Mouse (Mus musculus): ENCODE measurements around the gene Msi2.

Msi2 gene

DNA sequence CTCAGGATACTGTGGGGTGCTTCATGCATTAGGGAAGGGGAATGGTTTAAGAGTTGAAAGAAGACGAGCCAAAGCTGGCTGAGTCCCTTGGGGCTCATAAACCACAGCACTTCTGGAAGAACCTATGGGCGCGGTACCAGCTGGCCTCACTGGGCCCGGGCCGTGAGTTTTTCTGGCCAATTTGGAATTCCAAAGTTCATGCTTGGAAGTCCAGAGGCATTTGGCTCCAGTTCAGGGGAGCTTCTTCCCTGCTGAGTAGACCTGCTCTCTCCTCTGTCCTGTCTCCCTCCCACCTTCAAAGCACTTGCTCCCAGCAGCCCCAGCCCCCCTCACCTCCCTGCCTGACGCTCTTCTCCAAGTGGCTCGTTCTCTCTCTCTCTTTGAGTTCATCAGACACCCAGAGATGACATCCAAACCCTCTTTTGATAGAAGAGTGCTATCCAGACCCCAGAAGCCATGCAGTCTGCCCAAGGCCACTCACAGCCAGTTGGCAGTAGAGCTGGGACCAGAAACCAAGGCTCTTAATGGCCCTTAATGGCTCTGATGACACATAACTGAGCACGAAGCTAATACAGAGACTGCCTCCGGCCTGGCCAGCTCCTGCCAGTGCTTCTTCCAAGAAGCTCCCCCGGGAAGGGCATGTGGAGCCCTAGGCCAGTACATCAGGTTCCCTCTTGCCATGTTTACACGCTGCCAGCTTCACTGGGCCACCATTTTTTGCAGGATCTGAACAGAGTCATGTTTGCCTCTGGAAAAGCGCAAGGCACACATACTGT, 204.0 kb downstream of the Msi2 start:
- DNase-seq (ENCODE audit: low spot score), result no peak

DNA sequence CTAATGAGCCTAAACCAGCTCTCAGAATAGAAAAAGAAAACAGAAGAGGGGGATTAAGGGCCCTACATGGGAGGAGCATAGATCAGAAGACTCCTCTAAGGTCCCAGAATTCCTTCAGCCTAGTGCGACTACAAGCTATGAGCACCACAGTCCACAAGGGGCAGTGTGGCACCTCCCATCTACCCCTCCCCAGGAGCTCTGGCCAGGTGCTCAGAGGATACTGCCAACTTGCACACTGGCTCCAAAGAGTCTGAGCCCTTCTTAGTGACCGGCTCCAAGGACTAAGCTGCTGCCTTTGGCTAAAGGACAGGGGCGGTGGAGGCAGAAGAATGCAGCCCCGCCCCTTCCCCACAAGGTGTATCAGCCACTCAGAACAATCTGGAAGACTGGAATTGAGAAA, 205.7 kb downstream of the Msi2 start:
- DNase-seq (ENCODE audit: low spot score), result no peak

DNA sequence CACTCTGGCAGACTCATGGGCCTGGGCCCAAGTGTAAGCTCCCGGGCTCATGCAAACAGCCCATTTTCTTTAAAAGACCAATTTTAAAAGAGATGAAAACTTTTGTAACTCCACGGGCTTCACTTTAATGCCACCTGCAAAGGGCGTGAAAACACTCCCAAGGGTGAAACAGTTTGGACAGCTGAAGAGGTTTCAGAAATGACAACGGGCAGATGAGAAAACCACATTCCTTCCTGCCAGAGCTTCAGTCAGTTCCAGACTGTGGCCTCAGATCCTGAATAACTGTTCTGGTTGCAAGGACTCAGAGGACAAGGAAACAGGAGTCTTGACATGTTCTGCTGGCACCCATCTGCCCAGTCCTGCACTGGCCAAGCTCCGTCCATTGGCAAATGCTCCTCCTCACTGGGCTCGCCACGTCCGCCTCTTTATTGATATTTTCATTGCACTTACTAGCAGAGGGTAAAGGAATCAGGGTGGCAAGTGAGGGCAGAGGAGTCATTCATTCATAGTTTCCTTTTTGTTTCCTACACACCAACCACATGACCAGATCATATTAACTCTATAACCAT, 207.9 kb downstream of the Msi2 start:
- DNase-seq (ENCODE audit: low spot score), result no peak

DNA sequence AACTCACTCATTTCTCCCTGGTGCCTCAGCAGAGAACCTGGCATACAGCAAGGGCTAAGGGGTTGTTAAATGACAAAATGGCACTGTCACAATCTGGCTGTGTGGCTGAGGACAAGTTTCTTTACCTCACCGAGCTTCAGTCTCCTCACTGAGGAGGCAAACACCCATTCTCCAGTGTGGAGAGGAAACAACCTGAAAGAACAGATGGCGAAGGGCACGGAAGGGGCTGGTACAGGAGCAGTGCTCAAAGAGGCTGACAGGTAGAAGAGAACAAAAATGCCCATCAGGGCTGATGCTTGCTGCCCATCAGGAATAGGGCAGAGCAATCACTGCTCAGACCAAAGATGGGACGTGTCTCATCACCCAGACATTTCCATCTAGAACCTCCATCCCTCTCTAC, 208.8 kb downstream of the Msi2 start:
- DNase-seq (ENCODE audit: low spot score), result no peak

DNA sequence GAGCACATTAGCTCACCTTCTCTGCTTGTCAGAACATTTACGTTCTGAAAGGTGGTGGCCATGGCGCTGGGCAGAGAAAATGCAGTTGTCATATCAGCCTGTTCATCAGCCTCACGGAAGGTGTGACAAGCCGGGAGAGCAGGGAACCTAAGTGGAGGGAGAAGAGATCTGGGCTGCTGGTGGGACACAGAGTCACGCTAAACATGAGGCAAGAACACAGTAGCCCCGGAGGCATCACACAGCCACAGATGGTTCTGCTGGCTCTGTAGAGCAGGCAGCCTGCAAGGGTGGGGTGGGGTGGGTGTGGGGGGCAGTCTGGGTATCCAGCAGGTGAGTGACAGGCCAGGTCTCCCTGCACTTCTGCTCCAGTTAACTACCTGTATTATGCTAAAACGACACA, 210.2 kb downstream of the Msi2 start:
- no peak for DNase-seq (ENCODE audit: low spot score)

DNA sequence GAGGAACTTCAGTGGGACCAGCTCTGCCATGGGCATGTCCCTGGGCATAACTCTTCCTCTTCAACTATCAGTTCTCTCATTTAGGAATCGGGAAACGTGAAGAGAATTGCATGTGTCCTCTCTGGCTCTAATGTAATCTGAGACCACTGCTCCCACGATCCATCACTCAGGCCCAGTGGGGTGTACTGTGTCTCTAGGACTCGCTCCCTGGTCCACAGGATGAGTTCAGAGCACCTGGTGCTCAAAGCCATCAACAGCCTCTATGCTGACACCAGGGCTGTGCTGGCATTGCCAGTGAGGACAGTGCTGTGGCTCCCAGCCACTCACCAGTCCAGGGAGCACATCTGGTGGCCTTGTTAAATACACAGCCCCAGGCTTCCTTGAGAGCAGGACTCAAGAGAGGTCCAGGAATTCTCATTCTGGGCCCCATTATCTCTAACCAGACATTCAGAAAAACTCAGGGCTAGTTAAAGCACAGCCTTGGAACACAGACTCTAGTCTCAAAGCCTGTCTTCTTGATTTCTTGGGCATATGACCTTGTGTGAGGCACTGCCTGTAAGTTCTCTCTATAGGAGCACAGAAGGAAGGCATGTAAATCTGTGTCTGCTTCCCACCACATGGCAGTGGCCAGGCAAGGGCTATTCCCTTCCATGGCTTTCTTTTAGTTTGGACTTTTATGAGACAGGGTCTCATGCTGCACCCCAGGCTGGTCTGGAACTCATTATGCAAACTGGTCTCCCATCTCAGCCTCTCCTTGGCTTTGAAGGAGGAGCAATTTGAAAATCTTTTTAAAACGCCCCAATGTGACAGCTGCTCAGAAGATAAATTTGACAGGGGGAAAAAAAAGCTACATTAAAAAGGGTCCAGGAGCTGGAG, 211.5 kb downstream of the Msi2 start:
- DNase-seq (ENCODE audit: low spot score), result no peak

DNA sequence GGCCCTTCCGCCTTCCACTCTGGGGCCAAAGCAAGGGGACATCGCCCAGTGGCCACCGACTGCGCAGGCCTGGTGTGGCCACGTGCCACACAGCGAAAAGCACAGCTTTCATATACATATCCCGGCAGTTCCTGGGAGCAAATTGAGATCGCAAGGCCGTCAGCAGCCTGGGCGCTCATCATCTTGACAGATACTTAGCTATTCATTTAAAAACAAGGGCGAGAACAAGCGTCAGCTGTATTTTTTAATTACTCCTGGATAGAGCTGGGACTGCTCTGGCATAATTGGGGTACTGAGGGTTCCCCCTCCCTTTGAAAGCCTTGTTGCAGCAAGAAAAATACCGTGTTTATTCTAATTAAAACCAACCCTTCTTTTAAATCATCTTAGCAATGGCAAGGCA, 212.2 kb downstream of the Msi2 start:
- no peak for DNase-seq (ENCODE audit: low spot score)

DNA sequence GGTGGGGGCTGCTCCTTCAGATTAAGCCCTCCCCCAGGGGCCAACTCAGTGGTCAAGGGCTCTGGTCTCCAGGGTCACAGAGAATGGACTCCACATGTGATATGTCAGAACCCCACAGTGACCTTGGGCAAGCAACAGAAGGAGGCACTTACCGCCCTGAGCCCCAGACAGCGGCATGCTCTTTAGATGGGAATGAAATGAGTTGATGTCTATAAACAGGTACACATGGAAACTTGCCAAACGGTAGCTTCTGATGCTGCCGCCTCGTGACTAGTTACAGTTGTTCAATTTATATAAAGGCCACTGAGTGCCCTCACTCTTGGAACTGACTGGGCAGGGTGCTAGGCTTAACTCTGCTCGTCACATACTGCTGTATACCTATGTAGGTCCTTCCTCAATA, 215.7 kb downstream of the Msi2 start:
- no peak for DNase-seq (ENCODE audit: low spot score)

DNA sequence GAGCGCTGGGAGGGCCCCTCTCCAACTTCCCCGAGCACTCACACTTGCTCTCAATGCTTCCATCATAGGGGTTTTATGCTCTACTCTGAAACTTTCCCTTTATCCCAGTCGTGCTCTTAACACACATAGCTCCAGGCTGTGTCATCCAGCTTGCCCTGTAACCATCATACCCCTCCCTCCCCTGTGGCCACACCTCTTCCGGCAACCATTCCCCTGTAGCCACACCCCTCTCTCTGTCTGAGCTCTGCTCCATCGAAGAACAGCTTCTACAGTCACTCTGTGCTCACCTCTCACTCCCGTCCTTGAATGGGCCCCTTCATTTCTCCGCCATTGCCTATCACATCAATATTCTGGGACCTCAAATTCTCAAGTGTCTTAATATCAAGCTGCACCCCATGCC, 219.8 kb downstream of the Msi2 start:
- DNase-seq (ENCODE audit: low spot score), result no peak

DNA sequence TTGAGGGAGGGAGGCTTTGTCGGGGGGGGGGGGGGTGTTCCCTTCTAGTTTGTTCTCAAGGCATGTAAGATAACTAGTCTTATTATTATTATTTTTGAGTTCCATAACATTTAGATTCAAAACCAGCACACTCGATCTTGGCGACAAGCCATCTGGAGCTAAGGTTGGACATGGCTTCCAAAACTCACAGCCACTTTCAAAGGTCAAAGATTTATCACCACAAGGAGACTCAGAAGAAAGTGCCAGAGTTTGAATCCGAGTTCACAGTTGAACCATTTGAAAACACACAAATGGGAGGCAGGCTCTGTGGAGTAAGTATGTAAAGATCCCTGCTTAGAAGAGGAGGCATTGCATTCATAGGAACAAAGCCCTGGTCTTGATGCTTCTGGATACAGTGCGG, 221.9 kb downstream of the Msi2 start:
- DNase-seq (ENCODE audit: low spot score), result no peak

DNA sequence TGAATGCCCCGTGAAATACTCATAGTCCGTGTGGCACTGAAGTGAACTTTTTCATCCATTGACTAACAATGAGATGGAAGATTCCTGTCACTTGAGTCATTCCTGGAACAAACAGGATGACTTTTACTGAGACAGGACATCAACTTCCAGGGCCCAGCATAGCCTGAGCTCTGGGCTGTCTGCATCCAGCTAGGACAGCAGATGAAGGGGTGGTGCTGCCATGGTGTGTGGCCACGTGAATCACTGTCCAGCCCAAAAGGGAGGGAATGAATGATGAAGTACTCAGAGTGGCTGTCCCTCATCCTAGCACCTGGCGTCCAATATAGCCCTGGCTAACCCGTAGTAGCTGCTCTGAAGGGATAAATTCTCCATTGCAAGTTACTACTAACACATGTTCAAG, 222.6 kb downstream of the Msi2 start:
- DNase-seq (ENCODE audit: low spot score), result no peak

DNA sequence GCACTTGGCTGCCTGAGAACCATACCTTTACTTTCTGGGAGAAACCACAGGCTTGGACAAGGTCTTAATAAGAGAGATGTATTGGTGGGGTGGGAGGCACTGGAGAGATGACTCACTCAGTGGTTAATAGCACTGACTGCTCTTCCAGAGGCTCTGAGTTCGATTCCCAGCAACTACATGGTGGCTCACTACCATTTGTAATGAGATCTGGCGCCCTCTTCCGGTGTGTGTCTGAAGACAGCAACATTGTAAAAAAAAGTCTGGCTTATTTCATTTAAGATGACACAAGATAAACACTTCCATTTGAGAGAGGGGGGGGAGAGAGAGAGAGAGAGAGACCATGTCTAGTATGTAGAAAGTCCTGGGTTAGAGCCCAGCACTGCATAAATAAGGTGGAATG, 223.3 kb downstream of the Msi2 start:
- no peak for DNase-seq (ENCODE audit: low spot score)

DNA sequence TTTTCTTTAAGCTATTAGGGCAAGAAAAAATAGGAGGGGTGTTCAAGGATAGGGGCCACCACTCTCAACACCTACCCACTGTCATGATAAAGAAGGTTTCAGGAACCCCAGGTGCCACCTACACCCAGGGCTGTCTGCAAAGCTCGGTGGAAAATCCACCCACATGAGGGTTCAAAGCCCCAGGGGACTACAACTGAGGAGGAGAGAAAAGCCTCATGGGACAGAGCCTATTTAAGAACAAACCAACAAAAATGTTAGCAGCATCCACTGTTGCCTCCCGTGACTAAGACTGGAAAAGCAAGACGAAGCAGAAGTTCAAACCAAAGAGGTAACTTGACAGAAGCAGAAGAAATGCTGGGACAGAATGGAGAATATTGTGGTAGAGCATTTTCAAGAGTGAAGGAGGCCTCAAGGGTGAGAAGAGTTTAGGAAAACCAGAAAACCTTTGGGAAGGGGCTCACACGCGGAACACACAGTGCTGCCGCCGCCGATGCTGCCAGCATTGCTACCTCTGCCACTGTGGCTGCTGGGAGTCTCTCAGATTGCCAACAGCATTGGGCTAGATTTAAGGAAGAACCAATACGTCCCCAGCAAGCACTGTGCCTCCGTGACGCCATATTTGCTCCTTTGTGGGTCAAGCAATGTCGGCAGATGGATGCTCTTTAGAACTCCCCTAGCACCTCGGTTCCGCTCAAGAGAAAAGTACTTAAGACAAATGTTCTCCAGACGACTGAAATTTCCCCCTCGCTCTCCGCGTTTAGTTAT, 224.3 kb downstream of the Msi2 start:
- no peak for DNase-seq (ENCODE audit: low spot score)

DNA sequence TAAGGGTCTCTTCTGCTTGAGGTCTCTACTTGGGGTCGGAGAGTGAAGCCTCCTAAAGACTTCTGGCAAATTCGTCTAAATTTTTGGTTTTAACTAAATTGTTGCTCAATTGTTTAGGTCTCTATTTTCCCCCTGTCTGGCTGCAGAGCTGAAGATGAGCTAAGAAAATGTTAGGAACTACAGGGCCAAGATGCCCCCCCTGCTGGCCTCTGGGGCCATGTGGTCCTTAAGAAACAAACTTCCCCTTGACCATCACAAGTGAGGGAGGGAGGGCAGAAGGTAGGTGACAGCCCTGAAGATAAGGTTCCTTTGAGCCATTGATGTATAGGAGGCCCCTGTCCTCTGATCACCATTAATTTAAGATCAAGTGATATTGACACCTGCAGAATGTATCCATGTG, 225.7 kb downstream of the Msi2 start:
- no peak for DNase-seq (ENCODE audit: low spot score)

DNA sequence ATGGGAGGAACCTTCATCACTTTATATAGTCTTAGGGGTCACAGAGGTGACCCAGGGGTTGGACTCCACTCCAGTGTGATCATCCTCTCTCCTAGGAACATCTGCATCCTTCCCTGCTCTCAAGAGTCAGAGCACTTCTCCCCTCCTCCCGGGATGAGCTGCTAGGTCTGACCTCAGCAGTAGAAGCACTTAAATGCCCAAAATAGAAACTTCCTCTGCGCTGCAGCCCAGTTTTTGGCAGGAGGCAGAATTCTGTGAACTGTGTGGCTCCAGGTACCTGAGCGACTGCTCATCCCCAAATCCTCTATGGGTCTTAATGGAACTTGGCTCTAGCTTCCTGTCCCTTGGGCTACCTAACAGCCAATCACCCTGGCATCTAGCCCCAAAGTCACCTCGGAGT, 228.3 kb downstream of the Msi2 start:
- DNase-seq (ENCODE audit: low spot score), result no peak

DNA sequence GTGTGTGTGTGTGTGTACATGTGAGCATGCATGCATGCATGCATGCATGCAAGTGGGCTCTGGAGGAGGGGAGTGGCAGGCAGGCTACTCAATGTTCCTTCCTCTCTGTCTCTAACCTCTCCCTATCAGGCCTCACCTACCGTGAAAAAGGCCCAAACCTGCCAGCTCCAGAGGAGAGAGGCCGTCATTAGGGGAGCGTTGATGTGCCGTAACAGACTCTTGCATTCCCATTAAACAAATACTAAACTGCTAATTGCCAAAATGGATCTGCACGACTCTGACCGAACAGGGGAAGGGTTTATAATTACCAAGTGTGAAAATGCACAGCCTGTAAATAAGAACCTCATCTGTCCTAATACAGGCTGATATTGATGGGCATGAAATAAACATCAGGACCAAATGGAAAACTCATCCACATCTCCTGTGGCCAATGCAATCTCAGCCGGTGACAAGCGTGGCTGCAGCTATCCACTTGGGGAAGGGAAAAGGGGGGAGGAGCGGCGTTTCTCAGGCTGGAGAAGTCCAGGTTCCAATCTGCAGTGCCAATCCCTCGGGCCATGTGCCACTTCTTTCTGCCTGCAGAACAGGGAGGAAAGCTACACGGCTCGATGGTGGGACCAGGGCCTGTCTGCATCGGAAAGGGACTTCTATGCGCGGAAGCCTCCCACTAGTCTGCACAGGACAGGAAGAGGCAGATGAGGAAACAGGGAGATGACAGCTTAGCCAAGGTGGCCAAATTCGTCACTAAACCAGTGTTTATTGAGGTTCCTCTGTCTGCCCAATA, 229.2 kb downstream of the Msi2 start:
- no peak for DNase-seq (ENCODE audit: low spot score)

DNA sequence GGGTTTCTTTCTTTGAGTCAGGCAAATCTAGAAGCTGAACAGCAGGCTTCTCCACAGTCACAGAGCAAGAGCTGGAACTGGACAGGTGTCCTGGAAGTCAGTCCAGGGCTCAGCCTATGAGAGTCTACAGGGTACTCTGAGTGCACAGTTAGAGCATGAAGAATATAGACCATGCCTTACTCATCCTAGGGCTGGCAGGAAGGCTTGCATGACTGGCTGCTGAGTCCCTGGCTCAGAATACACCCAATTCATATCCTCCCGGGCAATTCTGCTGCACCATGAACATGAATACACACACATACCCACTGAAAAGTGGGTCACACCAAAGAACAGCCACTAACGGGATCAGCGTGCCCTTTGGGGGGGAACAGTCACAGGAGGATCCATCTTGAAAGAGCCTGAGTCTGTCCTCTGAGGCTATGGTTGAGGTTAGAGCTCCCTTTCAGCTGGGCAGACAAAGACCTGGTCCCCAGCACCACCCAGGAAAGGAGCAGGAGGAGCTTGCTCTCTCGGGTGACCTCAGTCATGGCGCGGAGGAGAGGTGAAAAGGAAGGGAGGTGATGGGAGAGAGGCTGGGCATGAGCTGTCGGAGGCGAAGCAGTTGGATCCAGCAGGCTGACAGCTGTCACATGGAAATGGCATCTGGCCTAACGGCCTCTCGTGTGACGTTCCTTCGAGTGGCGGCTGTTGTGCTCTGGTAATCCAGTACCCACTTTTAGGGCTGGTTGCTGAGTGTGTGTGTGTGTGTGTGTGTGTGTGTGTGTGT, 230.0 kb downstream of the Msi2 start:
- DNase-seq (ENCODE audit: low spot score), result no peak

DNA sequence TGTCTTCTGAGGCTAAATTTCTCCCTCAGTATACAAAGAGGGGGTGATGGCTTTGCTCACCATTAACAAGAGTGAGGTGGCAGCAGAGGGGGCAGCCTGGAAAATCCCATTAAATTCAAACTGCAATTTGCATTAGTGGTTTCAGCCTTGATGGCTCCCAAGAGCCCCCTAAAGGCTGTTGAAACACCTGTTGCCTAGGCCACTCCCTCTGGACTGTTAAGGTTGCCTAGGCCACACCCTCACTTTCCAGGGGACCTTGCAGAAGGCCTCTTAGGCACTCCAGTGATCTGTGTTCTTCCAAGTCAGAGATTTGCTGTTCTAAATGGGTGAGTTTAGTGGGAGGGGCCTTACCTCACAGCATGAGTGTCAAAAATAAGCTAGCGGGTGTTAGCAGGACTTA, 232.3 kb downstream of the Msi2 start:
- no peak for DNase-seq (ENCODE audit: low spot score)

DNA sequence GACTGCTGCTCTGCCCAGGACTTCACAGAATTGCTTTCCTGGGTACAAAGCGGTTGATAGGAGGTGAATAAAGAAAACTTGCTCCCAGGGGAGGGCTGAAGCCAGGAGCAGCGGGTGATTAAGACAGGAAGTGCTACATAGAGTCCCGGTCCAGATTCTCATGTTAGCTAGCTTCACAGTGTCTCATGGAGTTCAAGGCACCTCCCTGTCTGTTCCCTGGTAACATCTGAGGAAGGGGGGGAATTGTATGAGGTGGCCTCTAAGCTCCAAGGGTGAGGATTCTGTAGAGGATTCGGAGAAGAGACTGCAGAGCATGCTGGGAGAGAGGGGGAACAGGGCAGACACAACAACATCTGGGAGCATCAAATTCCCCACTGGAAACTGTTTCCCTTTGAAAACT, 233.2 kb downstream of the Msi2 start:
- no peak for DNase-seq (ENCODE audit: low spot score)

DNA sequence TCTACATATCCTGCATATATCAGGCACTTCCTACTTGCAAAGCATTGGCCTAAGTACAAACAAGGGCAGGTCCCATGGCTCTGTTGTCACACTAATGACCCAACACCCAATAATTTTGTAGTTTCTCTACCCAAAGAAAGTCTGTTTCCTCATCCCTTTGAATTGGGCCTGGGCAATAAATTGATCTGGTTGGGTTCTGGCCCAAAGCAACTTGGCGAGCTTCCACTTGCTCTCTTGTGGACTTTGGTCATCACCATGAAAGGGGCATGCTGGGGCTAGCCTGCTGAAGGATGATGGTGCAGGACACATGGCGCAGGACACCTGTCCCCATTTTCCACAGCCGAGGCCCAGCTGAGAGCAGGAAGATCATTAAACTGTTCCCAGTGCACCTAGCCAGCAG, 234.3 kb downstream of the Msi2 start:
- no peak for DNase-seq (ENCODE audit: low spot score)

DNA sequence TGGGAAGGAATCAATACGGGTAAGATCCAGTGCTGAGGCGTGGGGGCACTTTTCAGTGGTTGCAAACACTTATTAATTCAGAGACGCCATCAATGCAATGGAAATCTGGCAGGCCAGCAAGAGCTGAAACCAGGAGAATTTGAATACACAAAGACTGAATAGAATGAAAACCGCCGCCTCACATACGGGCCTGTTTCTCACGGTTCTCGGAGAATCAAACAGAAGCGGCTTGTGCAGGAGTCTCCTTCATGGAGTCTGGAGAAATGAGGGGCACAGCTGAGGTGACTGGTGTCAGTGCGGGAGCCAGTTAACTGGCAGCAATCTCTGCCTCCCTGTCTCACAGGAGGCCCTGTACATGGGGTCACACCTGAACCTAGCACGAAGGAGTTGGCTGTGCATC, 235.7 kb downstream of the Msi2 start:
- DNase-seq (ENCODE audit: low spot score), result no peak

All from ovary, postnatal 10 days (tissue).